In the genomic region with DNA sequence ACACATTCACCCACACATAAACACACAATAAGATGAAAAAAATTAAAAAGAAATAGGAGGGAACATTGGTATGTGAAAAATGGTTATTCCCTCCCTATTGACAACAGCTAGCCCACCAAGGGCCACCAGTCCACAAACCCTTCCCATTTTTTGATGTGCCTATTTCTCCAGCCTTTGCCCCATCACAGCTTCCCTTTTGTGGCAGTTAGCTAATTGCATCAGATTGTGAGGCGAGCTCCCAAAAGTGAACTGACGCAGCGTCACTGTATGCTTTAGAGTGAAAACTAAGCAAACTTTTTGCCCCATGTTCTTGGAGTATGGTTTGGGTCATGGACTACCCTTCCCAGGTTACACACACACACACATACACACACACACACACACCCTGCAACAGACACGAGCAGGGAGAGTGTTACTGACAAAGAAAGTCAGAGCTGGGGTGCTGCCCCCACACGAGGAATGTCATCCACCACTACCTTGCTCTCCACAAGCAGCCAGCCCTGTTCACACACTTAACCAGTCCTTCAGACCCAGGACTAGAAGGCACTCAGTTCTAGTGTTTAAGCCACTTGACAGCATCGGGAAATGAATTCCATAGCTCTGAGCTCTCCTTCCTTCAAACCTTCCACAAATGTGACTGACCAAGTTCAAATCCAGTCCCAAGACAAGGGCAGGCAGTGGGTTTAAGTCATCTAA, we compare ENCODE assay signal across 18 mouse cellular contexts.
A peak's percentile ranks its signal among the peaks of the same experiment; 100 is the strongest.
DNase-seq lines count a peak whose midpoint lies in the region; ATAC-seq and TF ChIP-seq lines count a peak whose summit lies in the region.
"Had no signal": no experiment of that assay in that cellular context is flagged by ENCODE, and none has a peak within 500 bp of the region (broad histone marks: within the 10 kb centered on the region; RNA-seq: fewer than 3 reads in every experiment).

No protein-coding gene starts in this region.

- peaks cover 43% of the 10 kb centered on the region for H3K4me1 ChIP-seq in heart, embryonic 15.5 days (replicated peaks)
- H3K4me1 ChIP-seq in lung, postnatal 0 days (ENCODE audit: insufficient read depth, low read depth, low read length): peaks cover 10% of the 10 kb centered on the region
- H3K4me1 ChIP-seq in limb, embryonic 10.5 days: peaks cover 15% of the 10 kb centered on the region
- H3K4me1 ChIP-seq in stomach, postnatal 0 days (replicated peaks; ENCODE audit: control insufficient read depth, insufficient read depth): no peaks in the 10 kb centered on the region
- H3K4me1 ChIP-seq: hindbrain, embryonic 15.5 days had no signal

- no peaks in the 10 kb centered on the region for H3K9me3 ChIP-seq in heart, embryonic 15.5 days (replicated peaks)
- H3K9me3 ChIP-seq in lung, postnatal 0 days (ENCODE audit: low read length): no peaks in the 10 kb centered on the region
- H3K9me3 ChIP-seq in limb, embryonic 10.5 days (replicated peaks): no peaks in the 10 kb centered on the region
- no peaks in the 10 kb centered on the region for H3K9me3 ChIP-seq in stomach, postnatal 0 days (ENCODE audit: control insufficient read depth, low read length)
- H3K9me3 ChIP-seq: embryonic facial prominence, embryonic 10.5 days; hindbrain, embryonic 15.5 days; neural tube, embryonic 15.5 days; stomach, embryonic 15.5 days had no signal

- H3K27ac ChIP-seq in heart, embryonic 15.5 days: peak overlapping the region; percentile 40; the same call in 1 of the 2 replicates
- H3K27ac ChIP-seq in lung, postnatal 0 days (ENCODE audit: low read length): peak overlapping the region; percentile 92
- H3K27ac ChIP-seq in limb, embryonic 10.5 days: no peak overlapping the region
- no peak overlapping the region for H3K27ac ChIP-seq in stomach, postnatal 0 days (replicated peaks)
- H3K27ac ChIP-seq: embryonic facial prominence, embryonic 10.5 days; hindbrain, embryonic 15.5 days; neural tube, embryonic 15.5 days; stomach, embryonic 15.5 days had no signal

- no peak overlapping the region for H3K9ac ChIP-seq in heart, embryonic 15.5 days
- H3K9ac ChIP-seq in lung, postnatal 0 days (replicated peaks; ENCODE audit: low read depth): no peak overlapping the region
- H3K9ac ChIP-seq in stomach, postnatal 0 days (ENCODE audit: low read length): no peak overlapping the region
- H3K9ac ChIP-seq: hindbrain, embryonic 15.5 days; neural tube, embryonic 15.5 days; stomach, embryonic 15.5 days had no signal

- H3K4me2 ChIP-seq in heart, embryonic 15.5 days: no peak overlapping the region
- H3K4me2 ChIP-seq in lung, postnatal 0 days (replicated peaks; ENCODE audit: low read depth, low read length): no peak overlapping the region
- no peak overlapping the region for H3K4me2 ChIP-seq in stomach, postnatal 0 days (replicated peaks; ENCODE audit: low read depth)
- H3K4me2 ChIP-seq: hindbrain, embryonic 15.5 days; neural tube, embryonic 15.5 days; stomach, embryonic 15.5 days had no signal

- H3K27me3 ChIP-seq in heart, embryonic 15.5 days: no peaks in the 10 kb centered on the region
- no peaks in the 10 kb centered on the region for H3K27me3 ChIP-seq in lung, postnatal 0 days (replicated peaks; ENCODE audit: insufficient read depth, low read length)
- no peaks in the 10 kb centered on the region for H3K27me3 ChIP-seq in limb, embryonic 10.5 days (ENCODE audit: low read depth, poor library complexity, severe bottlenecking)
- H3K27me3 ChIP-seq in stomach, postnatal 0 days (ENCODE audit: control insufficient read depth, insufficient read depth, low read length): no peaks in the 10 kb centered on the region
- H3K27me3 ChIP-seq: hindbrain, embryonic 15.5 days; neural tube, embryonic 15.5 days; stomach, embryonic 15.5 days had no signal

- no peak for ATAC-seq in heart, embryonic 15.5 days (replicated peaks; ENCODE audit: insufficient number of reproducible peaks, insufficient read depth, low FRiP score, low read depth)
- ATAC-seq in granulocyte monocyte progenitor cell, adult 5-6 weeks (replicated peaks; ENCODE audit: poor library complexity, severe bottlenecking): peak; percentile 75
- peak; percentile 87 for ATAC-seq in lung, postnatal 0 days
- peak; percentile 74 for ATAC-seq in megakaryocyte, adult 5-6 weeks (ENCODE audit: poor library complexity, severe bottlenecking)
- ATAC-seq in stomach, postnatal 0 days (ENCODE audit: low FRiP score, low TSS enrichment): no peak
- ATAC-seq: intestine, embryonic 16.5 days; midbrain, embryonic 16.5 days had no signal

- peak; percentile 99 for TF ChIP-seq EP300 in lung, postnatal 0 days (IDR thresholded peaks at IDR 0.05)
- no peak for TF ChIP-seq EP300 in stomach, postnatal 0 days (optimal IDR thresholded peaks at IDR 0.05)

- DNase-seq in heart, adult 8-10 months (ENCODE audit: low spot score): no peak
- DNase-seq in lung, postnatal 0 days (ENCODE audit: low spot score): peak; percentile 94
- no peak for DNase-seq in limb, embryonic 10.5 days (ENCODE audit: low spot score)
- DNase-seq in stomach, postnatal 0 days (ENCODE audit: low spot score): no peak
- DNase-seq: adrenal gland, postnatal 25 days; B cell, adult 2 months; cerebellum, adult 8-10 months; heart, postnatal 4 days; right cerebral cortex, postnatal 14 days had no signal

- no peaks in the 10 kb centered on the region for H3K36me3 ChIP-seq in heart, embryonic 15.5 days
- H3K36me3 ChIP-seq in lung, postnatal 0 days (ENCODE audit: insufficient read depth, low read length): no peaks in the 10 kb centered on the region
- H3K36me3 ChIP-seq in limb, embryonic 10.5 days: peaks cover 14% of the 10 kb centered on the region
- H3K36me3 ChIP-seq in stomach, postnatal 0 days (ENCODE audit: control insufficient read depth, insufficient read depth, low read length): no peaks in the 10 kb centered on the region
- H3K36me3 ChIP-seq: neural tube, embryonic 15.5 days; stomach, embryonic 15.5 days had no signal

- TF ChIP-seq CTCF in lung, postnatal 0 days (IDR thresholded peaks at IDR 0.05): peak; percentile 34
- no peak for TF ChIP-seq CTCF in stomach, postnatal 0 days (IDR thresholded peaks at IDR 0.05; ENCODE audit: low read depth)

- no peak overlapping the region for H3K4me3 ChIP-seq in heart, embryonic 15.5 days
- H3K4me3 ChIP-seq in lung, postnatal 0 days (ENCODE audit: low read depth, low read length): no peak overlapping the region
- no peak overlapping the region for H3K4me3 ChIP-seq in limb, embryonic 10.5 days
- no peak overlapping the region for H3K4me3 ChIP-seq in stomach, postnatal 0 days (ENCODE audit: low read depth, low read length)
- H3K4me3 ChIP-seq: embryonic facial prominence, embryonic 10.5 days; hindbrain, embryonic 15.5 days; neural tube, embryonic 15.5 days; stomach, embryonic 15.5 days had no signal

- 62% methylated on average over 6 of the region's 6 CpGs for WGBS in heart, embryonic 15.5 days
- WGBS in lung, postnatal 0 days: 56% methylated on average over 6 of the region's 6 CpGs
- WGBS in limb, embryonic 10.5 days: 88% methylated on average over 6 of the region's 6 CpGs
- WGBS in stomach, postnatal 0 days: 78% methylated on average over 6 of the region's 6 CpGs

Comparison
In these comparisons a context has a peak if more than half of its experiments do, and no peak if none do; other contexts are left out.
1. ATAC-seq: peak in granulocyte monocyte progenitor cell, adult 5-6 weeks (single experiment), lung, postnatal 0 days (single experiment) and megakaryocyte, adult 5-6 weeks (single experiment); none in heart, embryonic 15.5 days (single experiment) and stomach, postnatal 0 days (single experiment).
2. H3K27ac ChIP-seq: peak in heart, embryonic 15.5 days (single experiment) and lung, postnatal 0 days (single experiment); none in limb, embryonic 10.5 days (single experiment) and stomach, postnatal 0 days (single experiment).